Mouse (Mus musculus): Measurements from ENCODE around the gene Tmub2. TPM values are rescaled to one million over a fixed set of nuclear protein-coding genes. Genes with fewer than 3 reads are reported as not detected.
A peak's percentile ranks its signal among the peaks of the same experiment; 100 is the strongest.

Tmub2 gene
- polyA plus RNA-seq, 1 experiment from 2014 or later, result 46.1 TPM

- H3K27ac ChIP-seq (ENCODE audit: low read length), result no peak overlapping the region
- TF ChIP-seq EP300 (IDR thresholded peaks at IDR 0.05), result no peak
- TF ChIP-seq CTCF (IDR thresholded peaks at IDR 0.05), result no peak
Observed at GRCm38 (mm10) chr11:102245581-102246272, 39.0 kb upstream of the Tmub2 start.

GRCm38 (mm10) chr11:102246273-102246635, 38.5 kb upstream of the Tmub2 start:
- no peak overlapping the region for H3K4me3 ChIP-seq (ENCODE audit: low read depth, low read length)
- no peaks in the 10 kb centered on the region for H3K36me3 ChIP-seq (ENCODE audit: insufficient read depth, low read length)
- no peaks in the 10 kb centered on the region for H3K27me3 ChIP-seq (replicated peaks; ENCODE audit: insufficient read depth, low read length)
- H3K9me3 ChIP-seq (ENCODE audit: low read length), result no peaks in the 10 kb centered on the region
- H3K4me2 ChIP-seq (replicated peaks; ENCODE audit: low read depth, low read length), result no peak overlapping the region
- no peak for TF ChIP-seq EP300 (IDR thresholded peaks at IDR 0.05)
- TF ChIP-seq CTCF (IDR thresholded peaks at IDR 0.05), result no peak
- H3K4me1 ChIP-seq (ENCODE audit: insufficient read depth, low read depth, low read length), result peaks cover 8% of the 10 kb centered on the region
- peak; percentile 71 for DNase-seq (ENCODE audit: low spot score)
- no peak overlapping the region for H3K27ac ChIP-seq (ENCODE audit: low read length)
- WGBS, result 46% methylated on average over 6 of the region's 6 CpGs
- peak; percentile 15 for ATAC-seq
- H3K9ac ChIP-seq (replicated peaks; ENCODE audit: low read depth), result no peak overlapping the region

More at GRCm38 (mm10) chr11:102245581-102246272, 39.0 kb upstream of the Tmub2 start:
- peaks cover 8% of the 10 kb centered on the region for H3K4me1 ChIP-seq (ENCODE audit: insufficient read depth, low read depth, low read length)
- no peaks in the 10 kb centered on the region for H3K27me3 ChIP-seq (replicated peaks; ENCODE audit: insufficient read depth, low read length)
- DNase-seq (ENCODE audit: low spot score) (no peak), ATAC-seq (no peak)
- WGBS, result 43% methylated on average over 14 of the region's 14 CpGs
- H3K4me2 ChIP-seq (replicated peaks; ENCODE audit: low read depth, low read length), result peak overlapping the region; percentile 53
- H3K36me3 ChIP-seq (ENCODE audit: insufficient read depth, low read length), result no peaks in the 10 kb centered on the region
- H3K9ac ChIP-seq (replicated peaks; ENCODE audit: low read depth), result no peak overlapping the region
- H3K4me3 ChIP-seq (ENCODE audit: low read depth, low read length), result peak overlapping the region; percentile 27; the same call in 1 of the 2 replicates
- H3K9me3 ChIP-seq (ENCODE audit: low read length), result no peaks in the 10 kb centered on the region

DNA sequence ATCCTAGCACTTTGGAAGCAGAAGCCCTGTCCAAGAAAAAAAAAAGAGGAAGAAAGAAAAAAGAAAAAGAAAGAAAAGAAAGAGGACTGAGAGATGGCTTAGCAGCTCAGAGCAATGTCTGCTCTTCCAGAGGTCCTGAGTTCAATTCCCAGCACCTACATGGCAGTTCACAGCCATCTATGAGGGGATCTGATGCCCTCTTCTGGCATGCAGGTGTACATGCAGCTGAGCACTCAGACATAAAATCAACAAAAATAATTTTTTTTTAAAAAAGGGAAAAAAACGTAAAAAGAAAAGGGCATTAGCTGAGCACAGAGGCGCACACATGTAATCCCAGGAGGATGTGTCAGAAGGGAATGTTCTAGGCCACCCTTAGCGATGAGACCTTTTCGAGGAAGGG, 37.9 kb upstream of the Tmub2 start:
- DNase-seq (ENCODE audit: low spot score), result no peak
- Histone ChIP-seq H3K4me2 (replicated peaks; ENCODE audit: low read depth, low read length) (no peak overlapping the region), H3K4me1 (ENCODE audit: insufficient read depth, low read depth, low read length) (peaks cover 8% of the 10 kb centered on the region), H3K9me3 (ENCODE audit: low read length) (no peaks in the 10 kb centered on the region), H3K9ac (replicated peaks; ENCODE audit: low read depth) (no peak overlapping the region), H3K4me3 (ENCODE audit: low read depth, low read length) (no peak overlapping the region), H3K36me3 (ENCODE audit: insufficient read depth, low read length) (no peaks in the 10 kb centered on the region), H3K27ac (ENCODE audit: low read length) (no peak overlapping the region), H3K27me3 (replicated peaks; ENCODE audit: insufficient read depth, low read length) (no peaks in the 10 kb centered on the region)
- no peak for ATAC-seq
- WGBS, result 88% methylated on average over 4 of the region's 4 CpGs
- TF ChIP-seq EP300 (IDR thresholded peaks at IDR 0.05), result no peak
- TF ChIP-seq CTCF (IDR thresholded peaks at IDR 0.05), result peak; percentile 40; the same call in 1 of the 2 replicates

DNA sequence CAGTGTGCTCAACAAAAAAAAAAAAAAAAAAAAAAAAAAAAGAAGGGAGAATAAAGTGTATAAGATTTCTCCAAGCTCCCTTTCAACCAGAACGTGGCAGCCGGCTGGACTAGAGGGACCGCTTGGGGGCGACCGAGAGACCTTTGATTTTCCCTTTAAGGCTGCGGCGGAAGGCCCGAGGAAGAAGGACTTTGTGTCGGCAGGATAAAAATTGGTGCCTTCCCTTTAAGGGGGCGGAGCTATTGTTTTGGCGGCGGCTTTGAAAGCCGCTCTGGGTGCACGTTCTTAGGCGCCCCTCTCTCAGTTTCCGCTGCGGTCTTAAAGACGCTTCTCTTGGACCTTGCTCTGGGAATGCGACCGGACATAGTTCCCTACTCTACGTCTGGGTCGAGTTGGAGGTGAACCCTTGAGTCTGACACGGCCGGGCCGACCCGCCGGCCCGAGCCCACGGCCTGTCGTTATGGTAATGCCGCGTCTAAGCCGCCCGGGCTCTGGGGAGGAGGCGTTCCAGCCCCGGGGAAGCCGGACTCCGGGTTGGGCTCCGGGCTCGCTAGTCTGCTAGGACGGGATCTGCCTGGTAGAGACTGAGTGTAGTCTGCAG, 36.0 kb upstream of the Tmub2 start, which contains the start of gene BC030867:
BC030867 (plus strand) TSS at position 253 of the 601 bp plus-strand sequence.
- Histone ChIP-seq H3K4me3 (ENCODE audit: low read depth, low read length) (peak within 1 kb of the TSS; percentile 49), H3K9me3 (ENCODE audit: low read length) (no peaks in the 10 kb centered on the region), H3K9ac (replicated peaks; ENCODE audit: low read depth) (no peak within 1 kb of the TSS; the same call in 1 of the 2 replicates), H3K4me1 (ENCODE audit: insufficient read depth, low read depth, low read length) (peaks cover 8% of the 10 kb centered on the region), H3K27ac (ENCODE audit: low read length) (no peak within 1 kb of the TSS), H3K27me3 (replicated peaks; ENCODE audit: insufficient read depth, low read length) (no peaks in the 10 kb centered on the region), H3K36me3 (ENCODE audit: insufficient read depth, low read length) (no peaks in the 10 kb centered on the region), H3K4me2 (replicated peaks; ENCODE audit: low read depth, low read length) (peak within 1 kb of the TSS; percentile 93)
- DNase-seq (ENCODE audit: low spot score) (peak; percentile 96), ATAC-seq (peak; percentile 69)
- WGBS, result under 1% methylated on average over 40 of the region's 41 CpGs
- TF ChIP-seq EP300 (IDR thresholded peaks at IDR 0.05), result peak; percentile 52; the same call in 1 of the 2 replicates
- peak; percentile 82 for TF ChIP-seq CTCF (IDR thresholded peaks at IDR 0.05)

GRCm38 (mm10) chr11:102249351-102250090, 35.2 kb upstream of the Tmub2 start:
- H3K9me3 ChIP-seq (ENCODE audit: low read length), result no peaks in the 10 kb centered on the region
- H3K4me3 ChIP-seq (ENCODE audit: low read depth, low read length), result peak overlapping the region; percentile 49; the same call in 1 of the 2 replicates
- no peak overlapping the region for H3K9ac ChIP-seq (replicated peaks; ENCODE audit: low read depth)
- WGBS, result 8% methylated on average over 9 of the region's 9 CpGs
- no peaks in the 10 kb centered on the region for H3K27me3 ChIP-seq (replicated peaks; ENCODE audit: insufficient read depth, low read length)
- H3K27ac ChIP-seq (ENCODE audit: low read length), result no peak overlapping the region
- ATAC-seq (no peak), DNase-seq (ENCODE audit: low spot score) (no peak)
- H3K4me1 ChIP-seq (ENCODE audit: insufficient read depth, low read depth, low read length), result peaks cover 8% of the 10 kb centered on the region
- no peak for TF ChIP-seq CTCF (IDR thresholded peaks at IDR 0.05)
- TF ChIP-seq EP300 (IDR thresholded peaks at IDR 0.05), result no peak
- peak overlapping the region; percentile 93 for H3K4me2 ChIP-seq (replicated peaks; ENCODE audit: low read depth, low read length)
- H3K36me3 ChIP-seq (ENCODE audit: insufficient read depth, low read length), result no peaks in the 10 kb centered on the region

- no peak overlapping the region for H3K9ac ChIP-seq (replicated peaks; ENCODE audit: low read depth)
- ATAC-seq, result peak; percentile 37
Observed at GRCm38 (mm10) chr11:102257514-102257913, 27.2 kb upstream of the Tmub2 start.

More at GRCm38 (mm10) chr11:102257514-102257913, 27.2 kb upstream of the Tmub2 start:
- Histone ChIP-seq H3K27me3 (replicated peaks; ENCODE audit: insufficient read depth, low read length) (no peaks in the 10 kb centered on the region), H3K9me3 (ENCODE audit: low read length) (no peaks in the 10 kb centered on the region), H3K4me3 (ENCODE audit: low read depth, low read length) (no peak overlapping the region), H3K27ac (ENCODE audit: low read length) (no peak overlapping the region), H3K4me1 (ENCODE audit: insufficient read depth, low read depth, low read length) (no peaks in the 10 kb centered on the region), H3K36me3 (ENCODE audit: insufficient read depth, low read length) (no peaks in the 10 kb centered on the region), H3K4me2 (replicated peaks; ENCODE audit: low read depth, low read length) (no peak overlapping the region)
- DNase-seq (ENCODE audit: low spot score), result peak; percentile 40
- TF ChIP-seq EP300 (IDR thresholded peaks at IDR 0.05) (no peak), CTCF (IDR thresholded peaks at IDR 0.05) (peak; percentile 63)
- 32% methylated on average over 9 of the region's 9 CpGs for WGBS
